ENCODE assay signal across 20 mouse cellular contexts in genomic region chr2:33637288-33637687, GRCm38 (mm10). TPM values are rescaled to one million over a fixed set of nuclear protein-coding genes. Genes with fewer than 3 reads are reported as not detected.
DNase-seq lines count a peak whose midpoint lies in the region; ATAC-seq lines count a peak whose summit lies in the region.
"Had no signal": no experiment of that assay in that cellular context is flagged by ENCODE, and none has a peak within 500 bp of the region (broad histone marks: within the 10 kb centered on the region; RNA-seq: fewer than 3 reads in every experiment).

No protein-coding gene starts in this region.

- no peak overlapping the region for H3K4me3 ChIP-seq in forebrain, embryonic 10.5 days
- no peak overlapping the region for H3K4me3 ChIP-seq in forebrain, embryonic 16.5 days (replicated peaks; ENCODE audit: low read length)
- H3K4me3 ChIP-seq in embryonic facial prominence, embryonic 10.5 days: no peak overlapping the region
- H3K4me3 ChIP-seq in limb, embryonic 10.5 days: peak overlapping the region; percentile 79
- H3K4me3 ChIP-seq in neural tube, embryonic 12.5 days: peak overlapping the region; percentile 46; the same call in 1 of the 2 replicates
- H3K4me3 ChIP-seq: forebrain, embryonic 15.5 days; intestine, embryonic 15.5 days had no signal

- H3K27ac ChIP-seq in forebrain, embryonic 10.5 days: no peak overlapping the region
- no peak overlapping the region for H3K27ac ChIP-seq in forebrain, embryonic 16.5 days (ENCODE audit: low read length)
- no peak overlapping the region for H3K27ac ChIP-seq in embryonic facial prominence, embryonic 10.5 days (replicated peaks)
- H3K27ac ChIP-seq in limb, embryonic 10.5 days: peak overlapping the region; percentile 93
- no peak overlapping the region for H3K27ac ChIP-seq in neural tube, embryonic 12.5 days
- H3K27ac ChIP-seq: embryonic facial prominence, embryonic 15.5 days; forebrain, embryonic 15.5 days; intestine, embryonic 15.5 days had no signal

- peaks cover 67% of the 10 kb centered on the region for H3K4me1 ChIP-seq in forebrain, embryonic 10.5 days
- peaks cover 17% of the 10 kb centered on the region for H3K4me1 ChIP-seq in forebrain, embryonic 16.5 days (replicated peaks; ENCODE audit: control insufficient read depth, insufficient read depth, low read length)
- H3K4me1 ChIP-seq in embryonic facial prominence, embryonic 10.5 days: peaks cover 60% of the 10 kb centered on the region
- H3K4me1 ChIP-seq in limb, embryonic 10.5 days: peaks cover 86% of the 10 kb centered on the region
- peaks cover 21% of the 10 kb centered on the region for H3K4me1 ChIP-seq in neural tube, embryonic 12.5 days

- ATAC-seq in forebrain, embryonic 16.5 days: no peak
- ATAC-seq in neural tube, embryonic 12.5 days (ENCODE audit: low FRiP score, low read depth): no peak
- ATAC-seq: forebrain, embryonic 15.5 days; intestine, embryonic 15.5 days; liver, postnatal 0 days had no signal

- H3K9me3 ChIP-seq in forebrain, embryonic 10.5 days: no peaks in the 10 kb centered on the region
- H3K9me3 ChIP-seq in forebrain, embryonic 16.5 days (ENCODE audit: control insufficient read depth, low read length): no peaks in the 10 kb centered on the region
- no peaks in the 10 kb centered on the region for H3K9me3 ChIP-seq in embryonic facial prominence, embryonic 10.5 days
- no peaks in the 10 kb centered on the region for H3K9me3 ChIP-seq in limb, embryonic 10.5 days (replicated peaks)
- no peaks in the 10 kb centered on the region for H3K9me3 ChIP-seq in neural tube, embryonic 12.5 days
- H3K9me3 ChIP-seq: embryonic facial prominence, embryonic 15.5 days; forebrain, embryonic 15.5 days had no signal

- DNase-seq in forebrain, embryonic 10.5 days (ENCODE audit: extremely low spot score, low spot score): peak; percentile 44
- DNase-seq in embryonic facial prominence, embryonic 10.5 days (ENCODE audit: low spot score): peak; percentile 43
- DNase-seq in limb, embryonic 10.5 days (ENCODE audit: low spot score): peak; percentile 56
- no peak for DNase-seq in heart, postnatal 14 days
- DNase-seq in left cerebral cortex, postnatal 14 days (ENCODE audit: low spot score in 2 of 2): no peak
- DNase-seq in yolk sac, embryonic 10.5 days (ENCODE audit: low spot score): no peak
- DNase-seq: adrenal gland, adult 2 months; cerebellum, adult 11-12 months; cerebellum, postnatal 36 days; left cerebral cortex, postnatal 4 days; liver, postnatal 0 days; thymus, postnatal 36 days had no signal

- no peak overlapping the region for H3K4me2 ChIP-seq in forebrain, embryonic 16.5 days (ENCODE audit: low read length)
- H3K4me2 ChIP-seq in neural tube, embryonic 12.5 days (replicated peaks): peak overlapping the region; percentile 60
- H3K4me2 ChIP-seq: forebrain, embryonic 15.5 days; intestine, embryonic 15.5 days had no signal

- intact Hi-C loops in heart, postnatal 14 days (cut with DNase I): no loop called here
- intact Hi-C loops in left cerebral cortex, postnatal 14 days (cut with DNase I): no loop called here

- no peak overlapping the region for H3K9ac ChIP-seq in forebrain, embryonic 16.5 days (replicated peaks; ENCODE audit: low read depth, low read length)
- no peak overlapping the region for H3K9ac ChIP-seq in neural tube, embryonic 12.5 days
- H3K9ac ChIP-seq: embryonic facial prominence, embryonic 15.5 days; forebrain, embryonic 15.5 days; intestine, embryonic 15.5 days; liver, postnatal 0 days had no signal

- H3K36me3 ChIP-seq in forebrain, embryonic 10.5 days (replicated peaks): no peaks in the 10 kb centered on the region
- no peaks in the 10 kb centered on the region for H3K36me3 ChIP-seq in forebrain, embryonic 16.5 days (ENCODE audit: control insufficient read depth, insufficient read depth)
- no peaks in the 10 kb centered on the region for H3K36me3 ChIP-seq in embryonic facial prominence, embryonic 10.5 days (replicated peaks)
- H3K36me3 ChIP-seq in limb, embryonic 10.5 days: peaks cover 33% of the 10 kb centered on the region
- no peaks in the 10 kb centered on the region for H3K36me3 ChIP-seq in neural tube, embryonic 12.5 days
- H3K36me3 ChIP-seq: embryonic facial prominence, embryonic 15.5 days; forebrain, embryonic 15.5 days; intestine, embryonic 15.5 days had no signal

- WGBS in forebrain, embryonic 10.5 days: 1% methylated on average over 7 of the region's 7 CpGs
- 1% methylated on average over 7 of the region's 7 CpGs for WGBS in forebrain, embryonic 16.5 days
- WGBS in embryonic facial prominence, embryonic 10.5 days: under 1% methylated on average over 7 of the region's 7 CpGs
- 2% methylated on average over 7 of the region's 7 CpGs for WGBS in limb, embryonic 10.5 days
- WGBS in neural tube, embryonic 12.5 days: 0% methylated on average over 7 of the region's 7 CpGs

- H3K27me3 ChIP-seq in forebrain, embryonic 10.5 days (ENCODE audit: poor library complexity, severe bottlenecking): peaks cover 100% of the 10 kb centered on the region
- H3K27me3 ChIP-seq in forebrain, embryonic 16.5 days (replicated peaks; ENCODE audit: control insufficient read depth, insufficient read depth, low read length): peaks cover 90% of the 10 kb centered on the region
- peaks cover 100% of the 10 kb centered on the region for H3K27me3 ChIP-seq in embryonic facial prominence, embryonic 10.5 days (replicated peaks; ENCODE audit: low read depth, poor library complexity, severe bottlenecking)
- peaks cover 93% of the 10 kb centered on the region for H3K27me3 ChIP-seq in limb, embryonic 10.5 days (ENCODE audit: low read depth, poor library complexity, severe bottlenecking)
- H3K27me3 ChIP-seq in neural tube, embryonic 12.5 days (replicated peaks): peaks cover 92% of the 10 kb centered on the region

RNA-seq across cellular contexts. Expression of gene Lmx1b, which starts 3.0 kb away (rescaled TPM):
- 1.3 and 1.5 TPM in 2 replicates for polyA plus RNA-seq in forebrain, embryonic 10.5 days (2016; fragmentation: Nextera tagmentation; extraction: Ambion mirVana)
- not detected in 2 replicates for polyA plus RNA-seq in forebrain, embryonic 16.5 days (2015; fragmentation: Nextera tagmentation; extraction: Ambion mirVana)
- 0.85 and 0.99 TPM in 2 replicates for polyA plus RNA-seq in embryonic facial prominence, embryonic 10.5 days (2016; fragmentation: Nextera tagmentation; extraction: Ambion mirVana)
- 11.0 and 13.9 TPM in 2 replicates for polyA plus RNA-seq in limb, embryonic 10.5 days (2016; fragmentation: Nextera tagmentation; extraction: Ambion mirVana)
- polyA plus RNA-seq in neural tube, embryonic 12.5 days (2016; fragmentation: Nextera tagmentation; extraction: Ambion mirVana): 4.6 and 4.7 TPM in 2 replicates
- total RNA-seq in heart, postnatal 14 days (2021): under 1 TPM; 0.05 to 0.38 TPM
- under 1 TPM; 0.42 to 0.59 TPM for total RNA-seq in left cerebral cortex, postnatal 14 days (2021)
- total RNA-seq: adrenal gland, adult 2 months; heart, postnatal 10 days; neutrophil, adult 5-6 weeks had no signal
- polyA plus RNA-seq: adrenal gland, adult 2 months; liver, postnatal 0 days; spleen, adult 2 months had no signal

Comparison
In these comparisons a context has a peak if more than half of its experiments do, and no peak if none do; other contexts are left out.
1. DNase-seq: peak in forebrain, embryonic 10.5 days (single experiment), embryonic facial prominence, embryonic 10.5 days (single experiment) and limb, embryonic 10.5 days (single experiment); none in heart, postnatal 14 days (0 of 2), left cerebral cortex, postnatal 14 days (0 of 2) and yolk sac, embryonic 10.5 days (single experiment).
2. H3K4me3 ChIP-seq: peak in limb, embryonic 10.5 days (single experiment) and neural tube, embryonic 12.5 days (single experiment); none in forebrain, embryonic 10.5 days (single experiment), forebrain, embryonic 16.5 days (single experiment) and embryonic facial prominence, embryonic 10.5 days (single experiment).